Mouse (Mus musculus): Measurements from ENCODE around the gene Mcl1. TPM values are rescaled to one million over a fixed set of nuclear protein-coding genes. Genes with fewer than 3 reads are reported as not detected.

Gene Mcl1
- total RNA-seq, 2 experiments from 2014 or later: 151 to 152 TPM

- no peak for DNase-seq (ENCODE audit: low spot score in 2 of 2)
Observed at GRCm38 (mm10) chr3:95706273-95706672, 47.7 kb downstream of the Mcl1 start.

GRCm38 (mm10) chr3:95707497-95707896, 48.9 kb downstream of the Mcl1 start:
- no peak for DNase-seq (ENCODE audit: low spot score in 2 of 2)

- DNase-seq (ENCODE audit: low spot score in 2 of 2): no peak
Observed at GRCm38 (mm10) chr3:95709044-95709443, 50.5 kb downstream of the Mcl1 start.

GRCm38 (mm10) chr3:95709967-95710366, 51.4 kb downstream of the Mcl1 start:
- no peak for DNase-seq (ENCODE audit: low spot score in 2 of 2)

Other genes with a start within 250 kb of the Mcl1 start
- 10 to 100 TPM; 76.4 to 76.5 TPM for gene Arnt, start 224.4 kb upstream of the Mcl1 start, total RNA-seq (2021)
- gene Ctsk, start 159.5 kb upstream of the Mcl1 start, total RNA-seq (2021): 10 to 100 TPM; 18.8 to 24.2 TPM
- 10 to 100 TPM; 24.5 to 30.2 TPM for gene Ctss, start 132.0 kb upstream of the Mcl1 start, total RNA-seq (2021)
- gene Hormad1, start 99.1 kb upstream of the Mcl1 start, total RNA-seq (2021): not detected
- gene Golph3l, start 69.9 kb upstream of the Mcl1 start, total RNA-seq (2021): 10 to 100 TPM; 45.6 to 46.4 TPM
- 10 to 100 TPM; 79.6 to 82.2 TPM for gene Ensa, start 33.8 kb upstream of the Mcl1 start, total RNA-seq (2021)
- gene Adamtsl4, start 29.1 kb downstream of the Mcl1 start, total RNA-seq (2021): 1 to 10 TPM; 7.5 to 8.1 TPM
- gene Ecm1, start 80.8 kb downstream of the Mcl1 start, total RNA-seq (2021): 100 to 1,000 TPM; 205 to 241 TPM
- gene Tars2, start 101.4 kb downstream of the Mcl1 start, total RNA-seq (2021): 10 to 100 TPM; 48.2 to 51.7 TPM
- 10 to 100 TPM; 56.5 to 64.1 TPM for gene Rprd2, start 160.1 kb downstream of the Mcl1 start, total RNA-seq (2021)
- gene Prpf3, start 197.1 kb downstream of the Mcl1 start, total RNA-seq (2021): 10 to 100 TPM; 31.9 to 34.7 TPM
- 100 to 1,000 TPM; 178 to 200 TPM for gene Mrps21, start 212.7 kb downstream of the Mcl1 start, total RNA-seq (2021)
- gene Ciart, start 223.5 kb downstream of the Mcl1 start, total RNA-seq (2021): 1 to 10 TPM; 1.7 to 2.2 TPM
- 10 to 100 TPM; 21.3 to 21.5 TPM for gene BC028528, start 233.2 kb downstream of the Mcl1 start, total RNA-seq (2021)
- 100 to 1,000 TPM; 156 to 163 TPM for gene Aph1a, start 235.2 kb downstream of the Mcl1 start, total RNA-seq (2021)
- 1 to 10 TPM; 2.3 to 2.5 TPM for gene Car14, start 245.9 kb downstream of the Mcl1 start, total RNA-seq (2021)

Data from adrenal gland, postnatal 4 days (tissue).